Mouse (Mus musculus) forebrain, postnatal 0 days (tissue): ENCODE measurements around the gene Stk38. TPM values are rescaled to one million over a fixed set of nuclear protein-coding genes. Genes with fewer than 3 reads are reported as not detected.

Experiments used
- ATAC-seq: fragments of 200-750 bp; cut with Nextera tagmentation; 2 replicates; pipeline ENCODE4 v1.8.0; 2017; ENCODE audit warnings: mild to moderate bottlenecking, moderate library complexity
- DNase-seq: peaks from one replicate; pipeline ENCODE4 v3.0.0-alpha.2; 2015
- H3K27ac ChIP-seq: fragments of 300-500 bp; sonication (generic); 2 replicates; pipeline ENCODE4 v1.5.1; 2014; ENCODE audit warnings: low read depth, mild to moderate bottlenecking, antibody characterized with exemption, low read length, moderate library complexity, mixed read lengths
- H3K27me3 ChIP-seq: fragments of 300-500 bp; sonication (generic); 2 replicates; pipeline ENCODE4 v1.6.1; 2014; ENCODE audit warnings: mild to moderate bottlenecking, low read length, mixed read lengths; ENCODE audit not compliant: insufficient read depth
- H3K36me3 ChIP-seq: fragments of 300-500 bp; sonication (generic); 2 replicates; pipeline ENCODE4 v1.6.1; 2014; ENCODE audit warnings: mild to moderate bottlenecking, moderate library complexity; ENCODE audit not compliant: insufficient read depth
- H3K4me1 ChIP-seq: fragments of 300-500 bp; sonication (generic); 2 replicates; pipeline ENCODE4 v1.6.1; 2014; ENCODE audit warnings: antibody characterized with exemption; ENCODE audit not compliant: insufficient read depth
- H3K4me2 ChIP-seq: fragments of 300-500 bp; sonication (generic); 2 replicates; pipeline ENCODE4 v1.6.1; 2014; ENCODE audit warnings: low read depth, mild to moderate bottlenecking, moderate library complexity
- H3K4me3 ChIP-seq: fragments of 300-500 bp; sonication (generic); 2 replicates; pipeline ENCODE4 v1.5.1; 2014; ENCODE audit warnings: low read depth, low read length, mixed read lengths
- H3K9ac ChIP-seq: fragments of 300-500 bp; sonication (generic); 2 replicates; pipeline ENCODE4 v1.6.1; 2014; ENCODE audit warnings: mild to moderate bottlenecking
- H3K9me3 ChIP-seq: fragments of 300-500 bp; sonication (generic); 2 replicates; pipeline ENCODE4 v1.6.1; 2016; ENCODE audit warnings: low read length
- CTCF ChIP-seq: sonication (generic); IDR thresholded peaks from 2 replicates; pipeline ENCODE4 v1.5.1; 2016; ENCODE audit warnings: antibody characterized with exemption, control low read depth, low read depth
- WGBS: fragments of 180-500 bp; shearing (Covaris S2); extraction: QIAGEN DNeasy Blood & Tissue Kit; methylation state at CpG from one replicate; pipeline ENCODE4 v1.1.7; 2014; 5-methylcytosine and 5-hydroxymethylcytosine counted together
- polyA plus RNA-seq: library from polyadenylated mRNA; unstranded; fragments of >200 nt; fragmentation: Nextera tagmentation; extraction: Ambion mirVana; gene quantifications from 2 replicates; pipeline ENCODE4 v1.2.1, GENCODE M21; 2015
- total RNA-seq: library from RNA; depleted of rRNA; stranded (reverse); fragments of >200 nt; gene quantifications from 2 replicates; pipeline ENCODE4 v1.2.3, GENCODE M21; 2014; rRNA removed

Gene Stk38
- total and polyA plus RNA-seq, 2 experiments from 2014 or later: 43.7 to 58.8 TPM

GRCm38 (mm10) chr17:28928004-28928403, 79.8 kb downstream of the Stk38 start:
- H3K4me3 ChIP-seq: no peak overlapping the region
- ATAC-seq (no peak), DNase-seq (no peak)
- H3K9me3 ChIP-seq: no peaks in the 10 kb centered on the region
- WGBS: 91% methylated on average over 9 of the region's 9 CpGs
- H3K4me2 ChIP-seq: no peak overlapping the region
- peaks cover 6% of the 10 kb centered on the region; the same call in 1 of the 2 replicates for H3K4me1 ChIP-seq
- H3K9ac ChIP-seq: no peak overlapping the region
- no peaks in the 10 kb centered on the region for H3K27me3 ChIP-seq
- no peaks in the 10 kb centered on the region for H3K36me3 ChIP-seq
- H3K27ac ChIP-seq: no peak overlapping the region
- TF ChIP-seq CTCF: no peak

DNA sequence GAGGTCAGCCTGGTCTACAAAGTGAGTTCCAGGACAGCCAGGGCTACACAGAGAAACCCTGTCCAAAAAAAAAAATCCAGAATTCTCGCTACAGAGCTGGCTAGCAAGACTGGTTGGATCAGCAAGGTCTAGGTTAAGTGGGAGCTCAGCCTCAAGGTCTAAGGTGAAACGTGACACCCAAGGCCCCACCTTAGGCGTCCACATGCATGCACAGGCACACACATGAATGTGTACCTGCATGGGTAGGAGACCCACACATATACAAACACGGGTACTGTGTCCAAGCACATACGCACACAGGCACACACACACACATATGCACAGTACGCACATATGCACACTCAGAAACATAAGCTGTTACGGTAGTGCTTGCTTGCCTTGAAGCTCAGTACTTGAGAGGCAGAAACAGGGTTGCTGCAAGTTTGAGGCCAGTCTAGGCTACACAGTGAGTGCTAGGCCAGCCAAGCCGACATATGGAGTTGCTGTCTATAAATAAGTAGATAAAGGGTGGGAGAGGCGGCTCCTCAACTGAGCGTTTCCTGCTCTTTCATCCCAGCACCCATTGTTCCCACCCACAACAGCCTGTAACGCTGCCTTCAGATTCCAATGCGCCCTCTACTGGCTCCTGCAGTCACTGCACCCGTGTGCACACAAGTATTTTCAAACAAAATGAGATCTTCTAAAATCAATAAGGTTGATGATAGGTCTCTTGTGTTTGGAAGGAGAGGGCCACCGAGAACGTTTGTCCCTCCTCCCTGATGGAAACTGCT, 80.7 kb downstream of the Stk38 start:
- no peak overlapping the region for H3K4me3 ChIP-seq
- DNase-seq (peak; percentile 71), ATAC-seq (peak; percentile 42; the same call in 1 of the 2 replicates)
- no peaks in the 10 kb centered on the region for H3K27me3 ChIP-seq
- WGBS: 49% methylated on average over 15 of the region's 15 CpGs
- no peaks in the 10 kb centered on the region for H3K36me3 ChIP-seq
- no peak overlapping the region for H3K9ac ChIP-seq
- H3K9me3 ChIP-seq: no peaks in the 10 kb centered on the region
- H3K4me1 ChIP-seq: peaks cover 6% of the 10 kb centered on the region; the same call in 1 of the 2 replicates
- H3K27ac ChIP-seq: no peak overlapping the region
- peak; percentile 81 for TF ChIP-seq CTCF
- H3K4me2 ChIP-seq: no peak overlapping the region

GRCm38 (mm10) chr17:28926380-28926779, 81.4 kb downstream of the Stk38 start:
- no peak overlapping the region for H3K4me3 ChIP-seq
- no peak overlapping the region for H3K9ac ChIP-seq
- WGBS: 16% methylated on average over 13 of the region's 13 CpGs
- H3K4me1 ChIP-seq: peaks cover 6% of the 10 kb centered on the region; the same call in 1 of the 2 replicates
- DNase-seq: peak; percentile 87
- no peaks in the 10 kb centered on the region for H3K27me3 ChIP-seq
- H3K9me3 ChIP-seq: no peaks in the 10 kb centered on the region
- ATAC-seq: peak; percentile 58; the same call in 1 of the 2 replicates
- TF ChIP-seq CTCF: peak; percentile 91
- H3K27ac ChIP-seq: no peak overlapping the region
- H3K36me3 ChIP-seq: no peaks in the 10 kb centered on the region
- H3K4me2 ChIP-seq: no peak overlapping the region

- no peaks in the 10 kb centered on the region for H3K9me3 ChIP-seq
- no peak overlapping the region for H3K4me3 ChIP-seq
- 84% methylated on average over 8 of the region's 8 CpGs for WGBS
- no peak overlapping the region for H3K27ac ChIP-seq
- no peaks in the 10 kb centered on the region for H3K27me3 ChIP-seq
- no peak overlapping the region for H3K9ac ChIP-seq
- no peak for TF ChIP-seq CTCF
- H3K4me1 ChIP-seq: no peaks in the 10 kb centered on the region
- ATAC-seq: no peak
- DNase-seq: no peak
- no peaks in the 10 kb centered on the region for H3K36me3 ChIP-seq
- no peak overlapping the region for H3K4me2 ChIP-seq
Measured at GRCm38 (mm10) chr17:28924957-28925595, 82.7 kb downstream of the Stk38 start.

DNA sequence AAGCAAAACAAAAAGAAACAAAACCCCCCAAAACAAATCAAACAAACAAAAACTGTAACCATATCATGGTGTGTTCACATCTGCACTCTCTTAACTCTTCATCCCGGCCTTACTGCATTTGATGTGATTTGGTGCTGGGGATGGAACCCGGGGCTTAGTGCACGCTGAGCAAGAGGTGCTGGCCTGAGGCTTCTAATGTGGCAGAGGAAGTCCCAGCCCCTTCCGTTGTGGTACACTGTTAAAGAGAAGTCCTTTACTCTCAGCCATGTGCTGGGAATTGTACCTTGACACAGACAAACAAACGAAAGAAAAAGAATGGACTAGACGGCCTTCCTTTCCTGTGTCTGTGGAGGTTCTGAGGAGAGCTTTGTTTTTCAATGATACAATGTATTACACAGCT, 85.7 kb downstream of the Stk38 start:
- Histone ChIP-seq H3K36me3 (no peaks in the 10 kb centered on the region), H3K9ac (no peak overlapping the region), H3K9me3 (no peaks in the 10 kb centered on the region), H3K4me2 (no peak overlapping the region), H3K4me3 (no peak overlapping the region), H3K4me1 (no peaks in the 10 kb centered on the region), H3K27ac (no peak overlapping the region), H3K27me3 (no peaks in the 10 kb centered on the region)
- TF ChIP-seq CTCF: no peak
- DNase-seq: no peak
- 83% methylated on average over 6 of the region's 6 CpGs for WGBS
- ATAC-seq: no peak

GRCm38 (mm10) chr17:28921086-28921485, 86.7 kb downstream of the Stk38 start:
- H3K4me2 ChIP-seq: no peak overlapping the region
- no peak overlapping the region for H3K27ac ChIP-seq
- ATAC-seq: no peak
- WGBS: 76% methylated on average over 8 of the region's 8 CpGs
- H3K4me1 ChIP-seq: no peaks in the 10 kb centered on the region
- no peaks in the 10 kb centered on the region for H3K27me3 ChIP-seq
- no peak overlapping the region for H3K4me3 ChIP-seq
- H3K9ac ChIP-seq: no peak overlapping the region
- H3K36me3 ChIP-seq: no peaks in the 10 kb centered on the region
- TF ChIP-seq CTCF: no peak
- no peak for DNase-seq
- H3K9me3 ChIP-seq: no peaks in the 10 kb centered on the region

Other genes with a start within 250 kb of the Stk38 start
- gene Mapk13, start 238.7 kb downstream of the Stk38 start, total RNA-seq: 0.14 and 0.38 TPM in 2 replicates
- 0.53 and 1.0 TPM in 2 replicates for gene Mapk13, start 238.7 kb downstream of the Stk38 start, polyA plus RNA-seq
- 8.9 and 13.0 TPM in 2 replicates for gene Brpf3, start 206.9 kb downstream of the Stk38 start, total RNA-seq
- 2.2 and 4.1 TPM in 2 replicates for gene Brpf3, start 206.9 kb downstream of the Stk38 start, polyA plus RNA-seq
- gene Pnpla1, start 149.6 kb downstream of the Stk38 start, total RNA-seq: not detected in 2 replicates
- 0.04 TPM in 1 of 2 replicates, not detected in the other for gene Pnpla1, start 149.6 kb downstream of the Stk38 start, polyA plus RNA-seq
- 3.3 and 4.1 TPM in 2 replicates for gene 4930539E08Rik, start 92.7 kb downstream of the Stk38 start, total RNA-seq
- 1.8 and 2.1 TPM in 2 replicates for gene 4930539E08Rik, start 92.7 kb downstream of the Stk38 start, polyA plus RNA-seq
- not detected in 2 replicates for gene Pxt1, start 64.2 kb downstream of the Stk38 start, total RNA-seq
- gene Pxt1, start 64.2 kb downstream of the Stk38 start, polyA plus RNA-seq: not detected in 2 replicates
- 69.2 and 77.3 TPM in 2 replicates for gene Kctd20, start 56.0 kb downstream of the Stk38 start, total RNA-seq
- 63.4 and 72.9 TPM in 2 replicates for gene Kctd20, start 56.0 kb downstream of the Stk38 start, polyA plus RNA-seq
- gene Srsf3, start 24.6 kb upstream of the Stk38 start, total RNA-seq: 263 and 287 TPM in 2 replicates
- gene Srsf3, start 24.6 kb upstream of the Stk38 start, polyA plus RNA-seq: 367 and 416 TPM in 2 replicates
- gene Cdkn1a, start 83.0 kb upstream of the Stk38 start, total RNA-seq: 15.3 and 20.0 TPM in 2 replicates
- gene Cdkn1a, start 83.0 kb upstream of the Stk38 start, polyA plus RNA-seq: 94.3 and 121 TPM in 2 replicates
- gene Rab44, start 106.2 kb upstream of the Stk38 start, total RNA-seq: not detected in 2 replicates
- 0.13 TPM in 1 of 2 replicates, not detected in the other for gene Rab44, start 106.2 kb upstream of the Stk38 start, polyA plus RNA-seq
- 46.2 and 60.0 TPM in 2 replicates for gene Cpne5, start 230.2 kb upstream of the Stk38 start, total RNA-seq
- 48.6 and 61.6 TPM in 2 replicates for gene Cpne5, start 230.2 kb upstream of the Stk38 start, polyA plus RNA-seq